Mouse (Mus musculus) liver, embryonic 16.5 days (tissue): ENCODE measurements at regions not wholly inside any gene's neighbourhood (a gene's known extent, or its start where the extent isn't known, plus 50 kb on each side); places are given as distances from the start of the nearest gene placed in this dataset.

Source experiments
- ATAC-seq: fragments of 200-750 bp; cut with Nextera tagmentation; 2 replicates; pipeline ENCODE4 v1.8.0; 2017; ENCODE audit warnings: low read depth, mild to moderate bottlenecking, moderate number of reproducible peaks, moderate library complexity
- H3K27ac ChIP-seq: fragments of 300-500 bp; sonication (generic); 2 replicates; pipeline ENCODE4 v1.5.1; 2014; ENCODE audit warnings: mild to moderate bottlenecking, low read length
- H3K27me3 ChIP-seq: fragments of 300-500 bp; sonication (generic); 2 replicates; pipeline ENCODE4 v1.6.1; 2014; ENCODE audit warnings: low read depth, low read length, mixed read lengths; ENCODE audit not compliant: control insufficient read depth, insufficient read depth
- H3K36me3 ChIP-seq: fragments of 300-500 bp; sonication (generic); 2 replicates; pipeline ENCODE4 v1.6.1; 2014; ENCODE audit warnings: mild to moderate bottlenecking; ENCODE audit not compliant: control insufficient read depth, insufficient read depth
- H3K4me1 ChIP-seq: fragments of 300-500 bp; sonication (generic); 2 replicates; pipeline ENCODE4 v1.6.1; 2014; ENCODE audit warnings: low read depth, low read length, mixed read lengths; ENCODE audit not compliant: control insufficient read depth
- H3K4me2 ChIP-seq: fragments of 300-500 bp; sonication (generic); 2 replicates; pipeline ENCODE4 v1.6.1; 2014; ENCODE audit warnings: low read depth, low read length, mixed read lengths
- H3K4me3 ChIP-seq: fragments of 300-500 bp; sonication (generic); 2 replicates; pipeline ENCODE4 v1.5.1; 2014; ENCODE audit warnings: low read depth, mild to moderate bottlenecking, low read length
- H3K9ac ChIP-seq: fragments of 300-500 bp; sonication (generic); 2 replicates; pipeline ENCODE4 v1.6.1; 2014; ENCODE audit warnings: low read depth, low read length
- H3K9me3 ChIP-seq: fragments of 300-500 bp; sonication (generic); replicated peaks from 2 replicates; pipeline ENCODE4 v1.6.1; 2016; ENCODE audit warnings: low read length; ENCODE audit not compliant: control insufficient read depth
- WGBS: fragments of 180-500 bp; shearing (Covaris S2); extraction: QIAGEN DNeasy Blood & Tissue Kit; methylation state at CpG from one replicate; pipeline ENCODE4 v1.1.7; 2014; ENCODE audit not compliant: insufficient replicate concordance; 5-methylcytosine and 5-hydroxymethylcytosine counted together

DNA sequence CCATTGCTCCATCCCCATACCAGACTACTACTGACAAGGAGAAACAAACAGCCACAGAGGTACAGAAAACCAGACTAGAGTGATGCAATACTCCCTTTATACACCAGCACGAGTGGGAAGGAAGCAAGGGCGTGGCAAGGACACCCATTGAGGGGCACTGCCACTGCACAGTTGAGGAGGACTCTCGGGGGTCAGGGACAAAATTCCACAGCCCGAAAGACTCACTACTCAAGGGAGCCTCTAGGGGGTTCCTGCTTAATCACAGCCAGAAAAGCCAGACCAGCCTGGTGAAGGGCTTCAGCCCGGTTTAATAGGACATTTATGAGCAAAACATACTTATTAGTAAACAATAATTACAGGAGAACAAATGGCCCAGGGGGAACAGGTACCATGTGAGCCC lies 146.0 kb upstream of the Zfp703 start:
- no peak overlapping the region for H3K27ac ChIP-seq
- H3K9ac ChIP-seq: no peak overlapping the region
- no peaks in the 10 kb centered on the region for H3K4me1 ChIP-seq
- ATAC-seq: no peak
- no peaks in the 10 kb centered on the region for H3K9me3 ChIP-seq
- H3K4me3 ChIP-seq: no peak overlapping the region
- no peak overlapping the region for H3K4me2 ChIP-seq
- 20% methylated on average over 5 of the region's 5 CpGs for WGBS
- no peaks in the 10 kb centered on the region for H3K27me3 ChIP-seq
- H3K36me3 ChIP-seq: no peaks in the 10 kb centered on the region

DNA sequence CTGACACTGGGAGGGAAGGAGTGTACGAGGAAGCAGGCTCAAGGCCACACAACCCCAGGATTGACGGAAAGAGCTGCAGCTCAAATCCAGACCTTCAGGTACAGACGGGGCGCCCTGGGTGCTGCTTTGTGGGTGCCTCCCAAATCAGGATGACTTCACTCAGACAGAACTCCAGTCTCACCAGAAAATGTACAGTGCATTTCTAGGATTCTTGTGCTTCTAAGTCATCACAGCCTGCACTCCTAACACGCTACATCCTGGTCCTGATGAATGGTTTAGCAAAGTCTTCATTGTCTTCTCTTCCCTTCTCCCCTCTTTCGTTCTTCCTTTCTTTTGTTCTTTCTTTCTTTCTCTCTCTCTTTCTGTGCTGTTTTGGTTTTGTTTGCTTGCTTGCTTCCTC lies 145.3 kb upstream of the Zfp703 start:
- no peaks in the 10 kb centered on the region for H3K36me3 ChIP-seq
- no peak for ATAC-seq
- no peaks in the 10 kb centered on the region for H3K27me3 ChIP-seq
- no peak overlapping the region for H3K4me2 ChIP-seq
- no peaks in the 10 kb centered on the region for H3K9me3 ChIP-seq
- H3K4me1 ChIP-seq: no peaks in the 10 kb centered on the region
- no peak overlapping the region for H3K27ac ChIP-seq
- H3K9ac ChIP-seq: no peak overlapping the region
- 57% methylated on average over 6 of the region's 6 CpGs for whole genome bisulfite sequencing
- no peak overlapping the region for H3K4me3 ChIP-seq

DNA sequence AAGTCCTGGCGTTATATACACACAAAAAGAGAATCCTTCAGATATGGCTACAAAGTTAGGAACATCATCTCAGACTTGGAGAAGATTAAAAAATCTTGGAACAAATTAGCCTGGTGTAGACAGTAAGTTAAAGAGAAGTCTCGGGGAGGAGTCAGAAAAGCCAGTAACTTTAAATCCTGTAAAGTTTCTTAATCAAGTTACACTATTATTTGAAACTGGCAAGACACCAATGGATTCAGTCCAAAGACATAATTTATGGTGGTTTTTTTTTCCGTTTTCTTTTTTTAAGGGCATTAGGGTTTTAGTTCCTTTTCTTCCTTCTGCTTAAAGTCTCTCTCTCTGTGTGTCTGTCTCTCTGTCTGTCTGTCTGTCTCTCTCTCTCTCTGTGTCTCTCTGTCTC lies 144.6 kb upstream of the Zfp703 start:
- H3K9me3 ChIP-seq: no peaks in the 10 kb centered on the region
- H3K4me3 ChIP-seq: no peak overlapping the region
- no peak overlapping the region for H3K9ac ChIP-seq
- no peaks in the 10 kb centered on the region for H3K27me3 ChIP-seq
- WGBS: 49% methylated on average over 3 of the region's 3 CpGs
- ATAC-seq: no peak
- no peak overlapping the region for H3K27ac ChIP-seq
- no peaks in the 10 kb centered on the region for H3K36me3 ChIP-seq
- H3K4me1 ChIP-seq: no peaks in the 10 kb centered on the region
- H3K4me2 ChIP-seq: no peak overlapping the region

DNA sequence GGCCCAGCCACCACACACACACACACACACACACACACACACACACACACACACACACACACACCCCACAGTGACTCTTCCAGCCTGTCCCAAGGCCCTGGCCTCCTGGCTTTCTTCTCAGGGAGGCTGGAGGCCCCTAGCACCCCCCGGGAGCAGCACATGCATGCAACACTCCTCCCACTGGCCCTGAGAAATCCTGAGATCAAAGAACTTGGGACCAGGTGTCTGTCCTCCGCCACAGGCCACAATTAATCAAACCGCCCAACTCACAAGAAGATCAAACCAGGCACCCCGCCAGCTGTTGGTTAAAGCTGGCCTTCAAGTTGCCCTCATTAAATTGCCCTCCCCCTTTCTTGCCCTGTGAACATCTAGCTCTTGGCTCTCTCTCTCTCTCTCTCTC lies 143.8 kb upstream of the Zfp703 start:
- Histone ChIP-seq H3K27me3 (no peaks in the 10 kb centered on the region), H3K4me1 (no peaks in the 10 kb centered on the region), H3K4me3 (no peak overlapping the region), H3K36me3 (no peaks in the 10 kb centered on the region), H3K9me3 (no peaks in the 10 kb centered on the region), H3K9ac (no peak overlapping the region), H3K4me2 (no peak overlapping the region), H3K27ac (no peak overlapping the region)
- no peak for ATAC-seq
- whole genome bisulfite sequencing: 51% methylated on average over 4 of the region's 4 CpGs

DNA sequence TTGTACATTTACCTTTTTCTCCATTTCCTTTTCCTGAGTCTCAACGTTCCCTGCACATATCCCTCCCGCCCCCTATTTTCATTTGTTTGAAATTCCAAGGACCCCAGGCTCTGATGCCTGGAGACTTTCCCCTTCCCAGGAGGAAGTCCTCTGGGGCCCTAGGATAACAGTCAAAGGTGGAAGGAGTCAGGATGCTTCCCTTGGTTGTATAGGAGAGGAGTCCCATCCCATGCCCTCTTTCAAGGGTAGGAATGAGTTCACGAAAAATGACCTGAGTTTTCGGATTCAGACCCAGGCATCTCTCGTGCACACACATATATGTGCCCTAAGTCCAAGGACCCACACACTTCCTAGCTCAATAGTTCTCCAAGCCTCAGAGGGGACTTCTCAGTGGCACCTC lies 143.3 kb upstream of the Zfp703 start:
- no peak for ATAC-seq
- WGBS: 60% methylated on average over 5 of the region's 5 CpGs
- H3K36me3 ChIP-seq: no peaks in the 10 kb centered on the region
- H3K9ac ChIP-seq: no peak overlapping the region
- H3K4me2 ChIP-seq: no peak overlapping the region
- H3K4me1 ChIP-seq: no peaks in the 10 kb centered on the region
- no peaks in the 10 kb centered on the region for H3K27me3 ChIP-seq
- no peak overlapping the region for H3K27ac ChIP-seq
- H3K9me3 ChIP-seq: no peaks in the 10 kb centered on the region
- H3K4me3 ChIP-seq: no peak overlapping the region

DNA sequence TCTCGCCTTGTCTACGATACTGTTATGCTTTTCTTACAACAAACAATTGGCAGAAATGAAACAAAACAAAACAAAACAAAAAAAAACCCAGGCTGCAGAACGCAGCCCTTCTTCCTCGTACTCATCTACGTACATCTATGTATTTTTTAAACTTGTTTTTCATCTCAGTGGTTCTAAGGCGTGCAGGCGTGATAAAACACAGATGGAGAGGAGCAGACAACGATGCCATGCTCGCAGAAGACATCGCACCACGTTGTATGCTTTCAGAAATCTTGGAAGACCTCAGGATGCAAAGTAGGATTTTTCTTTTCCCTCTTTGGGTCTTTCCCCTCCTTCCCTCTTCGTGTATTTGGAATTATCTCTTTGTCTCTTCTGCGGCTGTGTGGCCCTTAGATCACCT lies 142.5 kb upstream of the Zfp703 start:
- no peak for ATAC-seq
- no peak overlapping the region for H3K4me2 ChIP-seq
- no peak overlapping the region for H3K27ac ChIP-seq
- no peaks in the 10 kb centered on the region for H3K9me3 ChIP-seq
- no peaks in the 10 kb centered on the region for H3K27me3 ChIP-seq
- H3K36me3 ChIP-seq: no peaks in the 10 kb centered on the region
- H3K4me3 ChIP-seq: no peak overlapping the region
- H3K9ac ChIP-seq: no peak overlapping the region
- H3K4me1 ChIP-seq: no peaks in the 10 kb centered on the region
- WGBS: 55% methylated on average over 13 of the region's 13 CpGs

DNA sequence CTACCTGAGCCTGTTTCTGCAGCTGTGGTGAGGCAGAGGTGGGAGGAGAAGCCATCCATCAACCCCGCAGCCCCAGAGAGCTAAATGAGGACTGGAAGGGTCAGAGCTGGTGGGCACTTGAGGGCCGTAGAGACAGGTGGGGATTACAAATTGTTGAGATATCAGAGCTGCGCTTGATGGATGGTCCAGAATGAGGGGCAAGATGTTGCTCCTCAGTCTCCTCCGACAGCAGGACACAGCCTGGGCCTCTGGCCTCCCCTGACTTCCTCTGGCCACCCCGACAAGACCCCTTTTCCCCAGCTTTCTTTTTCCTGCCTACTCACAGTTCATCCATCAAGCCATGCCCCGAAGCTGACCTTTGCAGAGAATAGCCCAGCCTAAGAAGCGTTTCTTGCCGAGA lies 142.0 kb upstream of the Zfp703 start:
- no peak for ATAC-seq
- Histone ChIP-seq H3K4me2 (no peak overlapping the region), H3K9ac (no peak overlapping the region), H3K4me1 (no peaks in the 10 kb centered on the region), H3K27me3 (no peaks in the 10 kb centered on the region), H3K9me3 (no peaks in the 10 kb centered on the region), H3K27ac (no peak overlapping the region), H3K4me3 (no peak overlapping the region), H3K36me3 (no peaks in the 10 kb centered on the region)
- 39% methylated on average over 8 of the region's 8 CpGs for WGBS

DNA sequence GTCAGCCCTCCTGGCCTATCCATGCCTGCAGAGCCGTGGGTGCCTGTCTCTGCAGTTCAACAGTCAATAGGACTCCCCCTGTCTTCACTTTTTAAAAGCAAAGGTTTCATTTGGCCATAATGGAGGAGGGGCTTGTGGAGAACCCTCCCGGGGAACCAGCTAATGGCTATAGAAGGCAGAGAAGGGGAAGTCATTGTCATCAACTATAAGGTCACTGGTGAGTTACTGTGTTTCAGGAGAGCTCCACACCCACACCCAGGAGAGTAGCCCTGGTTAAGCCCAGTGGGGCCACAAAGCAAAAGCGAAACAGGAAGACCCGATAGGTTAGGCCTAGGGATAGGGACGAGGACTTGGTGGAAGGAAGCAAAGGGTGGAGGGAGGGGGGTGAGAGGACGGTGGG lies 141.5 kb upstream of the Zfp703 start:
- no peaks in the 10 kb centered on the region for H3K9me3 ChIP-seq
- no peak overlapping the region for H3K27ac ChIP-seq
- H3K4me2 ChIP-seq: no peak overlapping the region
- no peak overlapping the region for H3K9ac ChIP-seq
- no peak overlapping the region for H3K4me3 ChIP-seq
- no peaks in the 10 kb centered on the region for H3K36me3 ChIP-seq
- H3K27me3 ChIP-seq: no peaks in the 10 kb centered on the region
- no peaks in the 10 kb centered on the region for H3K4me1 ChIP-seq
- ATAC-seq: 0 out of 2 replicates have a peak, but pooled peaks have one; percentile 27
- 12% methylated on average over 6 of the region's 6 CpGs for WGBS

DNA sequence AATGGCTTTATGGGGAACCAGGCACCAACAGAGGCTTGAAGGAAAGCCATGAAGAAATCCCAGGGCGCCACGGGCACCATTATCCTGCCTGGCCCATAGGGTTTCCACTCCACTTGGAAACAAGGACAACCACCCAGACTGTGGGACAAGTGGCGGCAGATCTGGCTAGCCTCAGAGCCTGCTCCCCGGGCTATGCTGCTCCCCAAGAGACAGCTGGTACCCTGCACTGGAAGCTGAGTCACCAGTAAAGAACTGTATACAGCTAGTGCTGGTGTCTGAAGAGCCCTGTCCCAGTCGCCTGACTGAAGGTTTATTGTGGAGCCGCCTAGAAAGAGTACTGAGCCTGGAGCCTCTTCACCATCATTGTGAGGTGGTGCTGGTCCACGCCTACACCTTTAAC lies 140.6 kb upstream of the Zfp703 start:
- no peaks in the 10 kb centered on the region for H3K9me3 ChIP-seq
- H3K4me2 ChIP-seq: no peak overlapping the region
- 62% methylated on average over 7 of the region's 7 CpGs for WGBS
- H3K4me3 ChIP-seq: no peak overlapping the region
- H3K4me1 ChIP-seq: no peaks in the 10 kb centered on the region
- H3K9ac ChIP-seq: no peak overlapping the region
- ATAC-seq: no peak
- H3K27ac ChIP-seq: no peak overlapping the region
- H3K36me3 ChIP-seq: no peaks in the 10 kb centered on the region
- H3K27me3 ChIP-seq: no peaks in the 10 kb centered on the region

DNA sequence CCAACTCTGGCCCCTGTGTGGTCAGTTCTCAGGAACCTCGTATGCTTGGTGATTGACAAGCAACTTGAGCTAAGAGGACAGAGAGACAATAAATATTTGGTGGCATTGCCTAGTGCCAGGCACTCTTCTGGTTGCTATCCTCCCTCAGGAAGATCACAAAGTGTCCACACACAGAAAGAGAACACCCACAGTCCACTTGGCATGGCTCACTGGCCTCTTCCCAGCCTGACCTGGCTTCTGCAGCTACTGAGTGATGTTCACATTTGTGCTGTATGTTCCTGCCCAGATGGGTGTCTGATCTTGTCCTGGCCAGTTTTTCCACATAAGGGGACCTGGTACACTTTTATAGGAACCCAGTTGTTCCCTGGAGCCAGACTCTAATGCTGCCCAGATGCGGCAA lies 136.8 kb upstream of the Zfp703 start:
- Histone ChIP-seq H3K27ac (no peak overlapping the region), H3K4me1 (peaks cover 3% of the 10 kb centered on the region), H3K4me2 (no peak overlapping the region), H3K9me3 (no peaks in the 10 kb centered on the region), H3K36me3 (no peaks in the 10 kb centered on the region), H3K27me3 (no peaks in the 10 kb centered on the region), H3K4me3 (no peak overlapping the region), H3K9ac (no peak overlapping the region)
- WGBS: 44% methylated on average over 2 of the region's 2 CpGs
- ATAC-seq: no peak
